8 mouse cellular contexts compared by ENCODE assay signal in the genomic region with DNA sequence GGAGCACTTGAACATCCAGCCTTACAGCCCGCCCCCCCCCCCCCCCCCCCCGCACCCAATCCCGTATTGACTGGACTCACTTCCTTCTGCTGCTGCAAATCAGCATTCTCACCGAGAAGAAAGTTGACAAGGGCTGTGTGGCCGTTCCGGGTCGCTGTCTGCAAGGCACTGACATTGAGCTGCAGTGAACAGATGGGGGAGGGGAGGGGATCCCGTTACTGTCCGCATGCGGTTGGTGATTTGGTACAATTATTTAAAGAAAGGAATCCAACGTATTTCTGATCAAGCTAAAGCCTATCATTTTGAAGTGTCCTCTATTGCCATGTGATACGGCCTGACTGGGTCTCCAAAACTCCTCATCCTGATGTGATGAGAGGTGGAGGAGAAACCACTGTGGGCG. TPM values are rescaled to one million over a fixed set of nuclear protein-coding genes. Genes with fewer than 3 reads are reported as not detected.
DNase-seq lines count a peak whose midpoint lies in the region; ATAC-seq and TF ChIP-seq lines count a peak whose summit lies in the region.
"Had no signal": no experiment of that assay in that cellular context is flagged by ENCODE, and none has a peak within 500 bp of the region (broad histone marks: within the 10 kb centered on the region; RNA-seq: fewer than 3 reads in every experiment).

No protein-coding gene starts in this region.

- H3K9ac ChIP-seq in hindbrain, embryonic 11.5 days (ENCODE audit: low read depth, low read length) = no peak overlapping the region
- H3K9ac ChIP-seq in liver, embryonic 11.5 days (ENCODE audit: low read depth, low read length) = no peak overlapping the region
- H3K9ac ChIP-seq: limb, embryonic 15.5 days had no signal

- no peaks in the 10 kb centered on the region for H3K9me3 ChIP-seq in hindbrain, embryonic 11.5 days (ENCODE audit: control insufficient read depth, low read length)
- no peaks in the 10 kb centered on the region for H3K9me3 ChIP-seq in liver, embryonic 11.5 days (ENCODE audit: control insufficient read depth, low read length)
- H3K9me3 ChIP-seq: limb, embryonic 15.5 days had no signal

- no peak for TF ChIP-seq POLR2A in brain, embryonic 14.5 days (IDR thresholded peaks at IDR 0.05; ENCODE audit: borderline replicate concordance, extremely low read depth, insufficient read depth, insufficient read length, poor library complexity, severe bottlenecking)

- 33% methylated on average over 11 of the region's 13 CpGs for WGBS in hindbrain, embryonic 11.5 days
- WGBS in liver, embryonic 11.5 days = 32% methylated on average over 12 of the region's 13 CpGs

- no peaks in the 10 kb centered on the region for H3K27me3 ChIP-seq in hindbrain, embryonic 11.5 days (ENCODE audit: control insufficient read depth, insufficient read depth, low read length)
- no peaks in the 10 kb centered on the region for H3K27me3 ChIP-seq in liver, embryonic 11.5 days (replicated peaks; ENCODE audit: control insufficient read depth, insufficient read depth, low read length)
- H3K27me3 ChIP-seq: limb, embryonic 15.5 days had no signal

- H3K4me1 ChIP-seq in hindbrain, embryonic 11.5 days (replicated peaks; ENCODE audit: control insufficient read depth, insufficient read depth, low read length) = no peaks in the 10 kb centered on the region
- peaks cover 20% of the 10 kb centered on the region for H3K4me1 ChIP-seq in liver, embryonic 11.5 days (replicated peaks; ENCODE audit: control insufficient read depth, insufficient read depth, low read length)

- no peak for ATAC-seq in hindbrain, embryonic 11.5 days (ENCODE audit: low FRiP score)
- ATAC-seq in liver, embryonic 11.5 days (replicated peaks; ENCODE audit: low FRiP score) = no peak

- H3K4me3 ChIP-seq in hindbrain, embryonic 11.5 days (ENCODE audit: low read depth, low read length) = no peak overlapping the region
- no peak overlapping the region for H3K4me3 ChIP-seq in liver, embryonic 11.5 days (ENCODE audit: low read depth, low read length)
- H3K4me3 ChIP-seq: limb, embryonic 15.5 days had no signal

- H3K36me3 ChIP-seq in hindbrain, embryonic 11.5 days (ENCODE audit: control insufficient read depth, insufficient read depth, low read length) = no peaks in the 10 kb centered on the region
- no peaks in the 10 kb centered on the region for H3K36me3 ChIP-seq in liver, embryonic 11.5 days (ENCODE audit: control insufficient read depth, insufficient read depth, low read length)
- H3K36me3 ChIP-seq: limb, embryonic 15.5 days had no signal

- H3K4me2 ChIP-seq in hindbrain, embryonic 11.5 days (replicated peaks; ENCODE audit: low read depth, low read length) = no peak overlapping the region
- peak overlapping the region; percentile 24; the same call in 1 of the 2 replicates for H3K4me2 ChIP-seq in liver, embryonic 11.5 days
- H3K4me2 ChIP-seq: limb, embryonic 15.5 days had no signal

- TF ChIP-seq CTCF in brain, embryonic 14.5 days (IDR thresholded peaks at IDR 0.05; ENCODE audit: borderline replicate concordance, extremely low read depth, insufficient read depth, insufficient read length) = no peak

- peak; percentile 24 for DNase-seq in Muller cell, postnatal 12 days (ENCODE audit: inconsistent ontology term)
- peak; percentile 34 for DNase-seq in brain, embryonic 14.5 days (ENCODE audit: low read depth)
- peak; percentile 47 for DNase-seq in hindbrain, embryonic 11.5 days (ENCODE audit: low spot score)
- no peak for DNase-seq in liver, embryonic 11.5 days (ENCODE audit: low spot score)
- no peak for DNase-seq in thymus, postnatal 0 days (ENCODE audit: low spot score)
- DNase-seq in cerebellum, adult 11-12 months = no peak
- no peak for DNase-seq in adrenal gland, adult 18-20 months (ENCODE audit: low spot score in 2 of 2)

- no peak overlapping the region for H3K27ac ChIP-seq in hindbrain, embryonic 11.5 days (ENCODE audit: low read depth, low read length)
- no peak overlapping the region for H3K27ac ChIP-seq in liver, embryonic 11.5 days (ENCODE audit: low read depth, low read length)
- H3K27ac ChIP-seq: limb, embryonic 15.5 days had no signal

RNA-seq across cellular contexts. Expression of gene Ankdd1b, which starts 35.2 kb away (rescaled TPM):
- 0.04 TPM in 1 of 2 replicates, not detected in the other for polyA plus RNA-seq in brain, embryonic 14.5 days (2012; rRNA removed)
- polyA plus RNA-seq in hindbrain, embryonic 11.5 days (2014; fragmentation: Nextera tagmentation; extraction: Ambion mirVana) = not detected in 2 replicates
- polyA plus RNA-seq in liver, embryonic 11.5 days (2014; fragmentation: Nextera tagmentation; extraction: Ambion mirVana) = 0.11 TPM in 1 of 2 replicates, not detected in the other
- 0.10 TPM in 1 of 2 replicates, not detected in the other for polyA plus RNA-seq in thymus, postnatal 0 days (2015; fragmentation: Nextera tagmentation; extraction: Ambion mirVana)
- total RNA-seq in adrenal gland, adult 18-20 months (2021) = under 1 TPM; 0.86 to 0.90 TPM

RNA-seq across cellular contexts. Expression of gene Poc5, which starts 47.7 kb away (rescaled TPM):
- 17.2 and 19.8 TPM in 2 replicates for polyA plus RNA-seq in brain, embryonic 14.5 days (2012; rRNA removed)
- polyA plus RNA-seq in hindbrain, embryonic 11.5 days (2014; fragmentation: Nextera tagmentation; extraction: Ambion mirVana) = 29.3 and 33.6 TPM in 2 replicates
- polyA plus RNA-seq in liver, embryonic 11.5 days (2014; fragmentation: Nextera tagmentation; extraction: Ambion mirVana) = 12.4 and 15.9 TPM in 2 replicates
- 15.8 and 23.3 TPM in 2 replicates for polyA plus RNA-seq in thymus, postnatal 0 days (2015; fragmentation: Nextera tagmentation; extraction: Ambion mirVana)
- total RNA-seq in adrenal gland, adult 18-20 months (2021) = 10 to 100 TPM; 13.1 to 14.0 TPM

RNA-seq across cellular contexts. Expression of gene Gm17622, which starts 54.7 kb away (rescaled TPM):
- not detected in 2 replicates for polyA plus RNA-seq in brain, embryonic 14.5 days (2012; rRNA removed)
- not detected in 2 replicates for polyA plus RNA-seq in hindbrain, embryonic 11.5 days (2014; fragmentation: Nextera tagmentation; extraction: Ambion mirVana)
- polyA plus RNA-seq in liver, embryonic 11.5 days (2014; fragmentation: Nextera tagmentation; extraction: Ambion mirVana) = not detected in 2 replicates
- polyA plus RNA-seq in thymus, postnatal 0 days (2015; fragmentation: Nextera tagmentation; extraction: Ambion mirVana) = not detected in 2 replicates
- not detected for total RNA-seq in adrenal gland, adult 18-20 months (2021)
- polyA plus RNA-seq: limb, embryonic 15.5 days had no signal

Comparison
In these comparisons a context has a peak if more than half of its experiments do, and no peak if none do; other contexts are left out.
1. DNase-seq: peak in Muller cell, postnatal 12 days (single experiment), brain, embryonic 14.5 days (single experiment) and hindbrain, embryonic 11.5 days (single experiment); none in liver, embryonic 11.5 days (single experiment), thymus, postnatal 0 days (single experiment), cerebellum, adult 11-12 months (single experiment) and adrenal gland, adult 18-20 months (0 of 2).